Mouse (Mus musculus): Measurements from ENCODE around the gene Rbms2. TPM values are rescaled to one million over a fixed set of nuclear protein-coding genes. Genes with fewer than 3 reads are reported as not detected.
A peak's percentile ranks its signal among the peaks of the same experiment; 100 is the strongest.
"Not testable (repeated sequence)": the region's sequence is repeated elsewhere in the genome, so short reads cannot be mapped to it uniquely, and the experiment has no call there.

The Rbms2 gene
- total RNA-seq, 2 experiments from 2014 or later = 61.7 to 69.1 TPM

- DNase-seq (ENCODE audit: low spot score) = no peak
Observed at GRCm38 (mm10) chr10:128193113-128193512, 13.0 kb upstream of the Rbms2 start.

GRCm38 (mm10) chr10:128192030-128192766 is 12.1 kb upstream of the Rbms2 start:
- DNase-seq (ENCODE audit: low spot score) = not testable (repeated sequence)

GRCm38 (mm10) chr10:128191472-128191871 is 11.4 kb upstream of the Rbms2 start:
- DNase-seq (ENCODE audit: low spot score) = no peak

DNA sequence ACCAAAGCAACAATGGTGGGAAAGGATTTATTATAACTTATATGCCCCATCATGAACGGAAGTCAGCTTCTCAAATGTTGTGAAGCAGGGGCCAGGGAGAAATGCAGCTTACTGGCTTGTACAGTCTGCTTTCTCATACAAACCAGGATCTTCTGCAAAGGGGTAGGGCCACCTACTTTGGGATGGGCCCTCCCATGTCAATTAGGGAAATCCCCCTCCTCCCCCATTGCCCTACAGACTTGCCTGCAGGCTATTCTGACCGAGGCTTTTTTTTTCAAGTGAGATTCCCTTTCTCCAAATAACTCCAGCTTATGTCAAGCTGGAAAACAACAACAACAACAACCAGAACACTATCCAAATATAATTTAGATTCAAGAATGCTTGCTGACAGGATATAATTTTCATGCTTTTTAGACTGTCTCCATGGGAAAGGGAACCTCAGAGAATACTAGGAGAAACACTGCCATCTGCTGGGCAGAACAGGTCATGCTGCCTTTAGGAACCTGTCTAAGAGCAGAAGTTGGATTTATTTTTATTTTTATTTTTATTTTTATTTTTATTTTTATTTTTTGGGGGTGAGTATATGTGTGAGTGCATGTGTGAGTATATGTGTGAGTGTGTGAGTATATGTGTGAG is 8.3 kb upstream of the Rbms2 start:
- peak; percentile 80 for DNase-seq (ENCODE audit: low spot score)

DNA sequence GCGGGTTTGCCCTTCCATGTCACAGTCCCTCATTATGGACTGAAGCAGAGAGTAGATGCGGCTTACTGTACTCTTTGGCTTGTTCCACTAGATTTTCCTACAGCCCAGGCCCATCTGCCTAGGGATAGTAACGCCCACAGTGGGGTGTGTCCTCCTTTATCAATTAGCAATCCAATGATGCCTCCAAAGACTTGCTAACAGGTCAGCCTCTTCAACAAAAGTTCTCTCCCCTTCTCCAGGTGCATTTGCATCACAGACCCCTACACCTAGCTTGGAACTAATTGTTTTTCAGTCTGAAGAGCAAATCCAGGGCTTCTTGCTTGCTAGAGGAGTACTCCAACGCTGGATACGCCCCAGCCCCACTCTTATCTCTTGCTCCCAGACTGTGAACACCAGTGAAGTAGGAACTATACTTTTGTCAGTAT is 7.1 kb upstream of the Rbms2 start:
- DNase-seq (ENCODE audit: low spot score) = no peak

DNA sequence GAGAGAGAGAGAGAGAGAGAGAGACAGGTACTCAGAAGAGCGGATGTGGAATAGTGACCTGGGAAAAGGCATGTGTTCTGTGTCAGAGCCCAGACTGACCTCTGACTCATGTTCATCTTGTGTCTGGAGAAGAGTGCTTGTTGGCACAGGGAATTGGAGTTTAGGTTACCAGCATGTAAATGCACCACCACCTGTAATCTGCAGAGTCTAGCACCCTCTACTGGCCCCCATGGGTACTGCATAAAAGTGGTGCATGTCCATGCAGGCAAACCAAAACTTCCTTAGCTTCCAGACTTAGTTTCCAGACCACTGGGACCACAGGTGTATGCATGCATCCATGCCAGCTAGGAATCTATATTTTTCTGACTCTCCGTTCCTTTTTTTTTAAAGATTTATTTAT is 5.9 kb upstream of the Rbms2 start:
- DNase-seq (ENCODE audit: low spot score) = peak; percentile 84

DNA sequence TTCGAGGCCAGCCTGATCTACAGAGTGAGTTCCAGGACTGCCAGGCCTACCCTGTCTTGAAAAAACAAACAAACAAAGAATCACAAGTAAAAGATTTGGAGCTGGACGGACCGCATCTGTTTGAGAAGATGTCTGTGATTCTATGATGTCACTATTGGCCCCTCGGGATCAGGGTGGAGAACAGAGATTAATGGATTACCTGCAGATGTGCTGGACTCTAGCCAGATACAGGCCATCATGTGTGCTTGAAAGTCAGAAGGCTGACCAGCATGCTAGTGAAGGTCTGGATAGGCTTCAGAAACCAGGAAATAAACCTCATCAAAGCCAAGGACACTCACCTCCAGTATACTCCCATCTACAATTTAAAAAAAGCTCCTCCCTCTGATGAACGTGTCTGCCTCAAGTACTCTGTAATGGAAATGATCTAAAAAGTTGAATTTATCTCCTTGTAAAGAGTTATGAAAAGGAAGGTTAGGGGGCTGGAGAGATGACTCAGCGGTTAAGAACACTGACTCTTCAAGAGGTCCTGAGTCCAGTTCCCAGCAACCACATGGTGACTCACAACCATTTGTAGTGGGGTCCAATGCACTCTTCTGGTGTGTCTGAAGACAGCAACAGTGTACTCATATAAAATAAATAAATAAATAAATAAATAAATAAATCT is 5.3 kb upstream of the Rbms2 start:
- peak; percentile 55 for DNase-seq (ENCODE audit: low spot score)

GRCm38 (mm10) chr10:128184296-128184695 is 4.2 kb upstream of the Rbms2 start:
- DNase-seq (ENCODE audit: low spot score) = peak; percentile 35

- DNase-seq (ENCODE audit: low spot score) = no peak
Observed at GRCm38 (mm10) chr10:128177316-128177715, 2.8 kb downstream of the Rbms2 start.

DNA sequence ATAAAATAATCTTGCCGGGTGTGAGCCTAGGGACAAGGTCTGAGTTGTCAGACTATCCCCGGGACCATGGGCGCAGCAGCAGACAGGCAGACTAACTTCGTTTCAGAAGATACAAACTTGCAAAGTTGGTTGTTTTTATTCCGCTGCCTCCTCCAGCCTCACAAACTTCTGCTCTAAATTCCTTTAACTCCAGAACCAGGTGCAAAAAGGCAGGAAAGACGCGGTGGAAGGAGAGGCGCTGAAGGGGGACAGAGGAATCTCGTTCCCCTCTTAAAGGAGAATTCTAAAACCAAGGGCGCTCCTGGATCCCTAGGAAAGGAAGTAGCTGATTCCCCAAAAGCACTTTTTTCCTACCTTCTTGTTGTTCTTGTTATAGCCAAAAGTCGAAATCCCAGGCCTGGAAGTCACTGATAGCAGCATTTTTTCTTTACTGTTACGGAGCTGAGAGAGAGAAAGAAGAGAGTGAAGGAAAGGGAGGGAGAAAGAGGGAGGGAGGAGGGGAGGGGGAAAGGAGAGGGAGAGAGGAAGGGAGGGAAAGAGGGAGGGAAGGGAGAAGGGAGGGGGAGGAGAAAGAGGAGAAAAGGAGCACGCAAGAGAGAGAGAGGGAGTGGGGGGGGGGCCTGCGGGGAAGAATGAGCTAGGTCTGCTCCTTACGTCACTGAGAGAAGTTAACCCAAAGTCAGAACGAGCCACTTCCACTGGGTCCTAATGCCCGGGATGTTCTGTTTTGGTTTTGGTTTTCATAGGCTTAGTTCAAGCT is 3.9 kb downstream of the Rbms2 start:
- DNase-seq (ENCODE audit: low spot score) = peak; percentile 75

- no peak for DNase-seq (ENCODE audit: low spot score)
Observed at GRCm38 (mm10) chr10:128175302-128175701, 4.8 kb downstream of the Rbms2 start.

- not testable (repeated sequence) for DNase-seq (ENCODE audit: low spot score)
Observed at GRCm38 (mm10) chr10:128171348-128171747, 8.7 kb downstream of the Rbms2 start.

- DNase-seq (ENCODE audit: low spot score) = no peak
Observed at GRCm38 (mm10) chr10:128167091-128167490, 13.0 kb downstream of the Rbms2 start.

GRCm38 (mm10) chr10:128165726-128166125 is 14.4 kb downstream of the Rbms2 start:
- not testable (repeated sequence) for DNase-seq (ENCODE audit: low spot score)

DNA sequence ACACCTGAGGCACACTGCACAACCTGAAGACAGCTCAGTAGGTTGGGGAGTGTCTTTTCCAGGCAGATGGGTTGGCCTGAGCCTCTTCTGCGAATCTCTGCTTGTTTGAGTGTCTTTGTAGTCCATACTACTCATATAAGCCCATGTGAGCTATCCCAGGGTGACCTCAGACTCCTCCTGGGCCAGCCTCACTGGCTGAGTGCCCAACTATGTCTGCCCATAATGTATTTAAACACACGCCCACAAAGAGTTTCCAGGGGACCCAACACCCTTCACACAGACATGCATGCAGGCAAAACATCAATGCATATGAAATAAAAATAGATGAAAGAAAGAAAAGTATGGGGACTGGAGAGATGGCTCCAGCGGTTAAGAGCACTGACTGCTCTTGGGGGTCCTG is 26.1 kb downstream of the Rbms2 start:
- no peak for DNase-seq (ENCODE audit: low spot score)

GRCm38 (mm10) chr10:128150941-128151340 is 29.2 kb downstream of the Rbms2 start:
- DNase-seq (ENCODE audit: low spot score) = peak; percentile 48

DNA sequence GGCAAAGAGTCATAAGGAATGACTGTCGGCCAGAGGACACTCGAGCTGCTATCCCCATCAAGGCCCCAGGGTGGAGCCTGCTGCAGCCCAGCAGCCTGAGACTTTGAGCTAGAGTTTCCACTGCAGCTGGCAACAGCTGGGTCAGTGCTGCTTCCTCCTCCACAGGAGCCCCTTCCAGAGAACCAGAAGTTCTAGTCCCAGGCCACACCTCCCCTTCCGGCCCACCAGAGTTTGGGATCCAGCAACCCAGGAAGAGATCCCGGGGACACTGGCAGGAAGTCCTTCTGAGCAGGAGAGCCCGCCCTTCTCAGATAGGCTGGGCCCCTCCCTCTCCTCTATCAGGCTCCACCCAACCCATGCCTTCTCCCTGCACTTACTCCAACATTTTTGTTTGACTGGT is 30.5 kb downstream of the Rbms2 start:
- DNase-seq (ENCODE audit: low spot score) = peak; percentile 85

- DNase-seq (ENCODE audit: low spot score) = no peak
Observed at GRCm38 (mm10) chr10:128148789-128149365, 31.2 kb downstream of the Rbms2 start.

- DNase-seq (ENCODE audit: low spot score) = peak; percentile 43
Observed at GRCm38 (mm10) chr10:128144961-128145360, 35.1 kb downstream of the Rbms2 start.

DNA sequence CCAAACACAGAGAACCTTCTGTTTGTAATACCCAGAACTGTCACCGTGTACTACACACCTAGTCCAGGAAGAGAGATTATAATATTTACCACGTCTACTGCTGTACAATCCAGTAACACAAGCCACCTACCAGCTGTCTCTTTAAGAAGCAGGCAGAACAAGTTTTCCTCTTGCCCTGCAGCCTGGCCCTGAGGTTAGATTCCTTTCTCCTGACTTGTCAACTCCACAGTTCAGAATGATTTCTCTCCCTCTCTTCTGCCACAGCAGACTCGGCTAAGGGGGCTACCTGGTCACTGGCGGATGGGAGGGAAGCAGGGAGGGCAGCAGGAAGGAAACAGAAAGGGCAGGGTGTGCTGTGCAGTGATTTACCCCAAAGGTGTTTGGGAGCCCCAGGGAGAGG is 36.4 kb downstream of the Rbms2 start:
- no peak for DNase-seq (ENCODE audit: low spot score)

DNA sequence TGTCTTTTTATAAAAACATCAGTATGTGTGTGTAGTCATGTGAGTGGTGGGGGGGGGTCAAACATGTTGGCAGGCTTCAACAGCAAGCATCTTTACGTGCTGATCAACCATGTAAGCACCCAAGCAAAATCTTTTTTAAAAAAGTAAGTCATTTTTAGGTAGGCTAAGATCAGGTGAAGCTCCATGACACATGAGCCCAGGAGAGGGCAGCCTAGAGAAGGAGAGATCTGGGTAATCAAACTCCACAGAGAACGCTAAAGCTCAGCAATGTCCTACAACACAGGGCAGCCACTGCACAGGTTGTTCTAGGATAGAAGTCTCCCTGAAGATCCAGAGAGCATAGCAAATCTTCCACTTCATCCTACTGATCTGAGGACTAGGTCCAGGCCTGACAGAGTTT is 37.9 kb downstream of the Rbms2 start:
- DNase-seq (ENCODE audit: low spot score) = no peak
